ENCODE assay signal across 10 mouse cellular contexts in genomic region chr2:31961791-31962222, GRCm38 (mm10). TPM values are rescaled to one million over a fixed set of nuclear protein-coding genes. Genes with fewer than 3 reads are reported as not detected.
DNase-seq lines count a peak whose midpoint lies in the region; ATAC-seq and TF ChIP-seq lines count a peak whose summit lies in the region.
"Had no signal": no experiment of that assay in that cellular context is flagged by ENCODE, and none has a peak within 500 bp of the region (broad histone marks: within the 10 kb centered on the region; RNA-seq: fewer than 3 reads in every experiment).

No protein-coding gene starts in this region.

- no peak for TF ChIP-seq CTCF in left cerebral cortex, adult 2 months (IDR thresholded peaks at IDR 0.05)
- TF ChIP-seq CTCF in heart, adult 2 months (IDR thresholded peaks at IDR 0.05): no peak

- no peaks in the 10 kb centered on the region for H3K27me3 ChIP-seq in forebrain, embryonic 15.5 days
- no peaks in the 10 kb centered on the region for H3K27me3 ChIP-seq in neural tube, embryonic 12.5 days (replicated peaks)
- H3K27me3 ChIP-seq in heart, adult 2 months (ENCODE audit: control insufficient read depth, insufficient read depth, low read length): no peaks in the 10 kb centered on the region

- H3K9ac ChIP-seq in forebrain, embryonic 15.5 days (replicated peaks): no peak overlapping the region
- H3K9ac ChIP-seq in neural tube, embryonic 12.5 days: no peak overlapping the region
- no peak overlapping the region for H3K9ac ChIP-seq in heart, adult 2 months (ENCODE audit: low read depth, low read length)
- H3K9ac ChIP-seq: liver, embryonic 14.5 days had no signal

- DNase-seq in left cerebral cortex, adult 2 months (ENCODE audit: extremely low spot score in 1 of 2, low spot score in 2 of 2): no peak
- no peak for DNase-seq in left cerebral cortex, postnatal 25 days (ENCODE audit: low spot score in 2 of 2)
- DNase-seq in kidney, adult 9 months: peak; percentile 68
- DNase-seq in adrenal gland, adult 2 months: no peak
- DNase-seq in layer of hippocampus, adult 9-11 months: no peak
- no peak for DNase-seq in heart, adult 2 months
- DNase-seq: heart, postnatal 36 days had no signal

- H3K4me3 ChIP-seq in left cerebral cortex, adult 2 months: no peak overlapping the region
- H3K4me3 ChIP-seq in forebrain, embryonic 15.5 days: no peak overlapping the region
- no peak overlapping the region for H3K4me3 ChIP-seq in neural tube, embryonic 12.5 days
- H3K4me3 ChIP-seq in heart, adult 2 months: no peak overlapping the region

- no peak overlapping the region for H3K4me2 ChIP-seq in forebrain, embryonic 15.5 days (replicated peaks)
- H3K4me2 ChIP-seq in neural tube, embryonic 12.5 days (replicated peaks): 0 out of 2 replicates have a peak overlapping the region, but pooled peaks have one; percentile 7

- H3K27ac ChIP-seq in left cerebral cortex, adult 2 months: peak overlapping the region; percentile 78
- peak overlapping the region; percentile 90 for H3K27ac ChIP-seq in forebrain, embryonic 15.5 days (replicated peaks)
- peak overlapping the region; percentile 62; the same call in 1 of the 2 replicates for H3K27ac ChIP-seq in neural tube, embryonic 12.5 days
- no peak overlapping the region for H3K27ac ChIP-seq in heart, adult 2 months
- H3K27ac ChIP-seq: liver, embryonic 14.5 days had no signal

- no peaks in the 10 kb centered on the region for H3K36me3 ChIP-seq in forebrain, embryonic 15.5 days
- H3K36me3 ChIP-seq in neural tube, embryonic 12.5 days: peaks cover 8% of the 10 kb centered on the region
- no peaks in the 10 kb centered on the region for H3K36me3 ChIP-seq in heart, adult 2 months (ENCODE audit: control insufficient read depth, insufficient read depth, low read length)

- H3K4me1 ChIP-seq in forebrain, embryonic 15.5 days: peaks cover 22% of the 10 kb centered on the region
- H3K4me1 ChIP-seq in neural tube, embryonic 12.5 days: peaks cover 22% of the 10 kb centered on the region
- H3K4me1 ChIP-seq in heart, adult 2 months (ENCODE audit: control insufficient read depth, insufficient read depth, low read length): no peaks in the 10 kb centered on the region

- no peaks in the 10 kb centered on the region for H3K79me2 ChIP-seq in heart, adult 2 months (replicated peaks; ENCODE audit: control insufficient read depth, insufficient read depth, low read length)

- 0 out of 2 replicates have a peak, but pooled peaks have one; percentile 3 for ATAC-seq in forebrain, embryonic 15.5 days (replicated peaks)
- ATAC-seq in neural tube, embryonic 12.5 days (ENCODE audit: low FRiP score, low read depth): no peak

- no peak for TF ChIP-seq EP300 in heart, adult 2 months (IDR thresholded peaks at IDR 0.05; ENCODE audit: insufficient read depth, low read depth, low read length)

- no peak for TF ChIP-seq POLR2A in heart, adult 2 months (IDR thresholded peaks at IDR 0.05; ENCODE audit: insufficient read depth, low read depth, low read length)

- WGBS in forebrain, embryonic 15.5 days: 55% methylated on average over 4 of the region's 4 CpGs
- WGBS in neural tube, embryonic 12.5 days: 66% methylated on average over 4 of the region's 4 CpGs
- 71% methylated on average over 4 of the region's 4 CpGs for WGBS in heart, adult 2 months

- no peaks in the 10 kb centered on the region for H3K9me3 ChIP-seq in forebrain, embryonic 15.5 days
- no peaks in the 10 kb centered on the region for H3K9me3 ChIP-seq in neural tube, embryonic 12.5 days

- intact Hi-C loops in left cerebral cortex, adult 2 months (cut with DNase I): no loop called here
- intact Hi-C loops in left cerebral cortex, postnatal 25 days (cut with DNase I): no loop called here
- intact Hi-C loops in heart, adult 2 months (cut with DNase I): no loop called here

RNA-seq across cellular contexts. Expression of gene Aif1l, which starts 11.9 kb away (rescaled TPM):
- total RNA-seq in left cerebral cortex, adult 2 months (2021): 1 to 10 TPM; 3.6 to 4.8 TPM
- total RNA-seq in left cerebral cortex, postnatal 25 days (2021): 1 to 10 TPM; 2.6 to 2.9 TPM
- 46.8 and 52.2 TPM in 2 replicates for polyA plus RNA-seq in forebrain, embryonic 15.5 days (2015; fragmentation: Nextera tagmentation; extraction: Ambion mirVana)
- polyA plus RNA-seq in neural tube, embryonic 12.5 days (2016; fragmentation: Nextera tagmentation; extraction: Ambion mirVana): 39.5 and 39.6 TPM in 2 replicates
- 10 to 100 TPM; 20.7 to 81.0 TPM for total RNA-seq in adrenal gland, adult 2 months (2021)
- 16.2 and 16.3 TPM in 2 replicates for polyA plus RNA-seq in adrenal gland, adult 2 months (2012; rRNA removed)
- 1 to 10 TPM; 2.4 to 2.7 TPM for total RNA-seq in heart, adult 2 months (2021)
- polyA plus RNA-seq in heart, adult 2 months (2012; rRNA removed): 4.2 and 4.6 TPM in 2 replicates

RNA-seq across cellular contexts. Expression of gene Nup214, which starts 12.4 kb away (rescaled TPM):
- 10 to 100 TPM; 63.9 to 65.9 TPM for total RNA-seq in left cerebral cortex, adult 2 months (2021)
- 10 to 100 TPM; 47.7 to 61.0 TPM for total RNA-seq in left cerebral cortex, postnatal 25 days (2021)
- polyA plus RNA-seq in forebrain, embryonic 15.5 days (2015; fragmentation: Nextera tagmentation; extraction: Ambion mirVana): 72.9 and 77.6 TPM in 2 replicates
- 63.7 and 74.6 TPM in 2 replicates for polyA plus RNA-seq in neural tube, embryonic 12.5 days (2016; fragmentation: Nextera tagmentation; extraction: Ambion mirVana)
- 10 to 100 TPM; 52.5 to 68.6 TPM for total RNA-seq in adrenal gland, adult 2 months (2021)
- polyA plus RNA-seq in adrenal gland, adult 2 months (2012; rRNA removed): 36.1 and 42.9 TPM in 2 replicates
- total RNA-seq in heart, adult 2 months (2021): 10 to 100 TPM; 27.5 to 28.6 TPM
- polyA plus RNA-seq in heart, adult 2 months (2012; rRNA removed): 18.5 and 18.6 TPM in 2 replicates
